In the genomic region with DNA sequence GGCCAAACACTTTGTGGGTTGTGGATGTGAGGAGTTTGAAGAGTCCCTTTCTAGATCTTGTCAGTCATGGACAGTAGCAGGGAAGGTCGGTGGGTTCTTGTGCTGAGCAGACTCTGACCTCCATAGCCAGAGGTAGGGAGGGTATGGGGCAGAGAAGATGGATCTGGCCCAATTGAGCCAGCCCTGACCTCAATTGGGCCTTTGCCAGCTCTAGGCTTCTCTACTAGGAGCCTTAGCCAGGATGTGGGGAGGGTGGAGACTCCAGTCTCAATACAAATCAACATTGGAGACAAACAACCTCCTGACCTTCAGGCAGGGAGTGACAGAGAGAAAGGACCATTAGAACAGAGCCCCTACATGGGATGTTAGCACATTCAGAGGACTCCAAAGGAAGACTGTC, we compare ENCODE assay signal across 8 mouse cellular contexts. TPM values are rescaled to one million over a fixed set of nuclear protein-coding genes. Genes with fewer than 3 reads are reported as not detected.
DNase-seq lines count a peak whose midpoint lies in the region; ATAC-seq and TF ChIP-seq lines count a peak whose summit lies in the region.

No protein-coding gene starts in this region.

- WGBS in embryonic facial prominence, embryonic 11.5 days, result 61% methylated on average over 1 of the region's 1 CpGs
- 26% methylated on average over 1 of the region's 1 CpGs for WGBS in heart, embryonic 16.5 days
- WGBS in midbrain, embryonic 10.5 days, result 57% methylated on average over 1 of the region's 1 CpGs

- in situ Hi-C loops in ES-E14 (cut with MboI; ENCODE audit: low sequenced_read_pairs in 2 of 2, unreplicated experiment in 2 of 2), result no loop called here

- no peaks in the 10 kb centered on the region for H3K9me3 ChIP-seq in ES-E14 (ENCODE audit: control insufficient read depth, insufficient read depth, low read depth, low read length)
- H3K9me3 ChIP-seq in embryonic facial prominence, embryonic 11.5 days (replicated peaks; ENCODE audit: control insufficient read depth, low read length), result no peaks in the 10 kb centered on the region
- no peaks in the 10 kb centered on the region for H3K9me3 ChIP-seq in heart, embryonic 16.5 days (replicated peaks; ENCODE audit: control insufficient read depth, low read length)
- H3K9me3 ChIP-seq in midbrain, embryonic 10.5 days (replicated peaks), result no peaks in the 10 kb centered on the region

- 0 out of 2 replicates have a peak, but pooled peaks have one; percentile 8 for ATAC-seq in embryonic facial prominence, embryonic 11.5 days (replicated peaks; ENCODE audit: insufficient number of reproducible peaks, low FRiP score, low TSS enrichment, low read depth)
- ATAC-seq in heart, embryonic 16.5 days (replicated peaks; ENCODE audit: extremely low read depth, insufficient read depth, low FRiP score), result no peak
- ATAC-seq in granulocyte monocyte progenitor cell, adult 5-6 weeks (replicated peaks; ENCODE audit: poor library complexity, severe bottlenecking), result no peak

- peak overlapping the region; percentile 8 to 44; a peak in 1 of 4 replicates for H3K4me3 ChIP-seq in ES-E14 (ENCODE audit: insufficient read depth in 1 of 2, low read depth in 1 of 2, low read length in 2 of 2, poor library complexity in 1 of 2, severe bottlenecking in 1 of 2)
- H3K4me3 ChIP-seq in embryonic facial prominence, embryonic 11.5 days (ENCODE audit: low read depth, low read length), result peak overlapping the region; percentile 29; the same call in 1 of the 2 replicates
- H3K4me3 ChIP-seq in heart, embryonic 16.5 days (ENCODE audit: low read length), result peak overlapping the region; percentile 64
- peak overlapping the region; percentile 57 for H3K4me3 ChIP-seq in midbrain, embryonic 10.5 days

- H3K27ac ChIP-seq in ES-E14 (ENCODE audit: insufficient read depth, low read depth, low read length, poor library complexity, severe bottlenecking), result no peak overlapping the region; the same call in 1 of the 2 replicates
- H3K27ac ChIP-seq in embryonic facial prominence, embryonic 11.5 days (replicated peaks; ENCODE audit: low read depth, low read length), result no peak overlapping the region
- peak overlapping the region; percentile 87 for H3K27ac ChIP-seq in heart, embryonic 16.5 days (ENCODE audit: low read length)
- no peak overlapping the region for H3K27ac ChIP-seq in midbrain, embryonic 10.5 days (replicated peaks)

- peak overlapping the region; percentile 73 for H3K4me2 ChIP-seq in embryonic facial prominence, embryonic 11.5 days (ENCODE audit: low read depth, low read length)
- peak overlapping the region; percentile 89 for H3K4me2 ChIP-seq in heart, embryonic 16.5 days (ENCODE audit: low read depth, low read length)

- H3K4me1 ChIP-seq in ES-E14 (ENCODE audit: control insufficient read depth in 2 of 2, insufficient read depth in 2 of 2, low read length in 2 of 2, poor library complexity in 1 of 2), result peaks cover 0 to 25% of the 10 kb centered on the region in 2 experiments; a peak in 2 of 4 replicates
- peaks cover 9% of the 10 kb centered on the region for H3K4me1 ChIP-seq in embryonic facial prominence, embryonic 11.5 days (ENCODE audit: control insufficient read depth, insufficient read depth, low read length)
- peaks cover 20% of the 10 kb centered on the region for H3K4me1 ChIP-seq in heart, embryonic 16.5 days (ENCODE audit: control insufficient read depth, insufficient read depth, low read length)
- peaks cover 23% of the 10 kb centered on the region for H3K4me1 ChIP-seq in midbrain, embryonic 10.5 days

- DNase-seq in ES-E14 (ENCODE audit: low read depth, low spot score), result no peak
- DNase-seq in embryonic facial prominence, embryonic 11.5 days (ENCODE audit: low spot score), result no peak
- peak; percentile 77 to 78 for DNase-seq in kidney, postnatal 25 days
- no peak for DNase-seq in midbrain, embryonic 10.5 days (ENCODE audit: low spot score)
- DNase-seq in spleen, postnatal 36 days (ENCODE audit: low spot score in 2 of 2), result no peak
- DNase-seq in B cell, adult 2 months, result no peak

- no peaks in the 10 kb centered on the region; the same call in 1 of the 2 replicates for H3K36me3 ChIP-seq in ES-E14 (ENCODE audit: control insufficient read depth, insufficient read depth, low read length, poor library complexity, severe bottlenecking)
- H3K36me3 ChIP-seq in embryonic facial prominence, embryonic 11.5 days (replicated peaks; ENCODE audit: control insufficient read depth, insufficient read depth, low read depth, low read length), result no peaks in the 10 kb centered on the region
- peaks cover 6% of the 10 kb centered on the region for H3K36me3 ChIP-seq in heart, embryonic 16.5 days (ENCODE audit: control insufficient read depth, insufficient read depth)
- no peaks in the 10 kb centered on the region for H3K36me3 ChIP-seq in midbrain, embryonic 10.5 days

- 0 out of 2 replicates have a peak, but pooled peaks cover 8% of the 10 kb centered on the region for H3K27me3 ChIP-seq in embryonic facial prominence, embryonic 11.5 days (ENCODE audit: control insufficient read depth, insufficient read depth, low read length)
- no peaks in the 10 kb centered on the region for H3K27me3 ChIP-seq in heart, embryonic 16.5 days (ENCODE audit: control insufficient read depth, insufficient read depth, low read length)
- H3K27me3 ChIP-seq in midbrain, embryonic 10.5 days (ENCODE audit: low read depth, poor library complexity, severe bottlenecking), result peaks cover 54% of the 10 kb centered on the region

- no peak overlapping the region for H3K9ac ChIP-seq in ES-E14 (ENCODE audit: insufficient read depth, low read depth, low read length, poor library complexity, severe bottlenecking)
- peak overlapping the region; percentile 52; the same call in 1 of the 2 replicates for H3K9ac ChIP-seq in embryonic facial prominence, embryonic 11.5 days (replicated peaks; ENCODE audit: low read length)
- peak overlapping the region; percentile 73 for H3K9ac ChIP-seq in heart, embryonic 16.5 days (ENCODE audit: low read length)

TF ChIP-seq in ES-E14, 5 proteins besides CTCF, POLR2A, EP300 and RAD21:
- TF ChIP-seq ZNF384 (IDR thresholded peaks at IDR 0.05; ENCODE audit: low read depth, low read length) (no peak), ZC3H11A (IDR thresholded peaks at IDR 0.05; ENCODE audit: borderline replicate concordance, low read depth, low read length) (no peak), HCFC1 (IDR thresholded peaks at IDR 0.05; ENCODE audit: borderline replicate concordance, insufficient read depth, low read length) (no peak), CHD2 (IDR thresholded peaks at IDR 0.05; ENCODE audit: low read depth, low read length) (no peak), MAFK (IDR thresholded peaks at IDR 0.05; ENCODE audit: insufficient read depth, low read depth, low read length) (no peak)

RNA-seq across cellular contexts. Expression of gene S100a13, which starts 1.0 kb away (rescaled TPM):
- 5.3 and 8.2 TPM in 2 replicates for total RNA-seq in ES-E14 (2012; rRNA removed)
- polyA plus RNA-seq in embryonic facial prominence, embryonic 11.5 days (2014; fragmentation: Nextera tagmentation; extraction: Ambion mirVana), result 12.9 and 14.6 TPM in 2 replicates
- polyA plus RNA-seq in heart, embryonic 16.5 days (2015; fragmentation: Nextera tagmentation; extraction: Ambion mirVana), result 84.4 and 88.6 TPM in 2 replicates
- polyA plus RNA-seq in midbrain, embryonic 10.5 days (2016; fragmentation: Nextera tagmentation; extraction: Ambion mirVana), result 9.3 and 9.5 TPM in 2 replicates
- total RNA-seq in granulocyte monocyte progenitor cell, adult 5-6 weeks (2014; fragmentation: Nextera tagmentation), result 60.2 and 62.1 TPM in 2 replicates
- 73.2 and 77.0 TPM in 2 replicates for total RNA-seq in granulocyte monocyte progenitor cell, adult 5-6 weeks (2017)

RNA-seq across cellular contexts. Expression of gene S100a1, which starts 1.1 kb away (rescaled TPM):
- 1.7 and 2.3 TPM in 2 replicates for total RNA-seq in ES-E14 (2012; rRNA removed)
- 8.4 and 13.4 TPM in 2 replicates for polyA plus RNA-seq in embryonic facial prominence, embryonic 11.5 days (2014; fragmentation: Nextera tagmentation; extraction: Ambion mirVana)
- polyA plus RNA-seq in heart, embryonic 16.5 days (2015; fragmentation: Nextera tagmentation; extraction: Ambion mirVana), result 348 and 352 TPM in 2 replicates
- 5.4 and 7.2 TPM in 2 replicates for polyA plus RNA-seq in midbrain, embryonic 10.5 days (2016; fragmentation: Nextera tagmentation; extraction: Ambion mirVana)
- 106 and 130 TPM in 2 replicates for total RNA-seq in granulocyte monocyte progenitor cell, adult 5-6 weeks (2014; fragmentation: Nextera tagmentation)
- 119 and 162 TPM in 2 replicates for total RNA-seq in granulocyte monocyte progenitor cell, adult 5-6 weeks (2017)

RNA-seq across cellular contexts. Expression of gene Chtop, which starts 5.9 kb away (rescaled TPM):
- 84.0 and 110 TPM in 2 replicates for total RNA-seq in ES-E14 (2012; rRNA removed)
- polyA plus RNA-seq in embryonic facial prominence, embryonic 11.5 days (2014; fragmentation: Nextera tagmentation; extraction: Ambion mirVana), result 126 and 132 TPM in 2 replicates
- polyA plus RNA-seq in heart, embryonic 16.5 days (2015; fragmentation: Nextera tagmentation; extraction: Ambion mirVana), result 95.6 and 98.2 TPM in 2 replicates
- polyA plus RNA-seq in midbrain, embryonic 10.5 days (2016; fragmentation: Nextera tagmentation; extraction: Ambion mirVana), result 193 and 205 TPM in 2 replicates
- total RNA-seq in granulocyte monocyte progenitor cell, adult 5-6 weeks (2014; fragmentation: Nextera tagmentation), result 97.6 and 127 TPM in 2 replicates
- total RNA-seq in granulocyte monocyte progenitor cell, adult 5-6 weeks (2017), result 93.2 and 107 TPM in 2 replicates

RNA-seq across cellular contexts. Expression of gene S100a14, which starts 11.4 kb away (rescaled TPM):
- total RNA-seq in ES-E14 (2012; rRNA removed), result 0.54 TPM in 1 of 2 replicates, not detected in the other
- polyA plus RNA-seq in embryonic facial prominence, embryonic 11.5 days (2014; fragmentation: Nextera tagmentation; extraction: Ambion mirVana), result 0.32 TPM in 1 of 2 replicates, not detected in the other
- polyA plus RNA-seq in heart, embryonic 16.5 days (2015; fragmentation: Nextera tagmentation; extraction: Ambion mirVana), result 5.7 and 7.3 TPM in 2 replicates
- polyA plus RNA-seq in midbrain, embryonic 10.5 days (2016; fragmentation: Nextera tagmentation; extraction: Ambion mirVana), result not detected in 2 replicates
- not detected in 2 replicates for total RNA-seq in granulocyte monocyte progenitor cell, adult 5-6 weeks (2014; fragmentation: Nextera tagmentation)
- not detected in 2 replicates for total RNA-seq in granulocyte monocyte progenitor cell, adult 5-6 weeks (2017)

RNA-seq across cellular contexts. Expression of gene S100a16, which starts 21.8 kb away (rescaled TPM):
- 3.2 TPM in 2 replicates for total RNA-seq in ES-E14 (2012; rRNA removed)
- polyA plus RNA-seq in embryonic facial prominence, embryonic 11.5 days (2014; fragmentation: Nextera tagmentation; extraction: Ambion mirVana), result 48.2 and 52.1 TPM in 2 replicates
- polyA plus RNA-seq in heart, embryonic 16.5 days (2015; fragmentation: Nextera tagmentation; extraction: Ambion mirVana), result 96.5 and 110 TPM in 2 replicates
- 30.8 and 35.3 TPM in 2 replicates for polyA plus RNA-seq in midbrain, embryonic 10.5 days (2016; fragmentation: Nextera tagmentation; extraction: Ambion mirVana)
- not detected in 2 replicates for total RNA-seq in granulocyte monocyte progenitor cell, adult 5-6 weeks (2014; fragmentation: Nextera tagmentation)
- not detected in 2 replicates for total RNA-seq in granulocyte monocyte progenitor cell, adult 5-6 weeks (2017)

Comparison
In these comparisons a context has a peak if more than half of its experiments do, and no peak if none do; other contexts are left out.
1. DNase-seq: peak in kidney, postnatal 25 days (2 of 2); none in ES-E14 (single experiment), embryonic facial prominence, embryonic 11.5 days (single experiment), midbrain, embryonic 10.5 days (single experiment), spleen, postnatal 36 days (0 of 2) and B cell, adult 2 months (0 of 2).
2. RNA of gene S100a1, which starts 1.1 kb away (polyA plus RNA-seq): 348 to 352 TPM in heart, embryonic 16.5 days; 8.4 to 13.4 TPM in embryonic facial prominence, embryonic 11.5 days and 5.4 to 7.2 TPM in midbrain, embryonic 10.5 days; every median in the first group is over 10 times any median in the second.
3. Peak in every context shown above with its lines, with median percentiles within 50 percentile points of each other: H3K4me3 ChIP-seq.